Mouse (Mus musculus): ENCODE measurements around the gene Vps4b.

The Vps4b gene

DNA sequence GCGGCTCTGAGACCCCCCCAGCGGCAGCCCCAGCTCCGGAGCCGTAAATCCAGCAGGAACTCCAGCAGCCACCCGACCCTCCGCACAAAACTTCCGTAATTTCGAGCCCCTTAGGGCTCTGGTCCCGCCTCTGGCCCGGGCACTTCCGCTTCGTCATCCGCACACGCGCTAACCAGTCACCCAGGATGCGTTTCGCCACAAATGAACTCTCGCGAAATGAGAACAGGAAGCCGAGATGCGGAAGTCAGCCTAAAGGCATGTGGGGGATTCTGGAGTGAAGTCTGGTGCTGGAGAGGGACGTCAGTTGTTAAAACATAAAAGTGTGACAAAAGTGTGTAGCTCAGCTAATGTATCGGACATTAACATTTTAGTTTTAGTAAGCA is at the start of gene Vps4b:
TSS of gene Vps4b (minus strand) at position 187 of the 383 bp plus-strand sequence.
- DNase-seq (ENCODE audit: low spot score in 2 of 2): peak; percentile 84 to 92

GRCm38 (mm10) chr1:106828784-106829183 is 32.3 kb upstream of the Vps4b start:
- no peak for DNase-seq (ENCODE audit: low spot score in 2 of 2)

DNA sequence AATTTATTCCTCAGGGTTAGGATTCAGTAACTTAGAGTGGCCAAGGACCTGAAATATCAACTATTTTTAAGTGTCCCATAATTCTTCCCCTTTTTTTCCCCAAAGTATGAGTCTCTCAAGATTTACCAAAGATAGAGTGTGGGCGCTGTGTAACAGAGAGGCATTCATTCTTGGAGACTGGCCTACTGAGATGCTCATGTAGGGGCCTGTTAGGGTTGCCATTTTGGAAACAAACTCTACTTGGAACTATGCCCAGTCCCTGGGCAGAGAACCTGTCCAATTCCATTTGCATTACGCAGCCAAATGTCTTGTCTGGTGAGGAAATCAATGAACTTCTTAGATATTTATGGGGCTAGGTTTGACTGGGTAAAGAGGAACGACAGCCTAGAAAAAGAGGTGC is 25.8 kb upstream of the Vps4b start:
- peak in 1 of 2 experiments; percentile 29 for DNase-seq (ENCODE audit: low spot score in 2 of 2)

- DNase-seq (ENCODE audit: low spot score in 2 of 2): no peak
Measured at GRCm38 (mm10) chr1:106818323-106818722, 21.8 kb upstream of the Vps4b start.

GRCm38 (mm10) chr1:106816766-106817165 is 20.2 kb upstream of the Vps4b start:
- no peak for DNase-seq (ENCODE audit: low spot score in 2 of 2)

DNA sequence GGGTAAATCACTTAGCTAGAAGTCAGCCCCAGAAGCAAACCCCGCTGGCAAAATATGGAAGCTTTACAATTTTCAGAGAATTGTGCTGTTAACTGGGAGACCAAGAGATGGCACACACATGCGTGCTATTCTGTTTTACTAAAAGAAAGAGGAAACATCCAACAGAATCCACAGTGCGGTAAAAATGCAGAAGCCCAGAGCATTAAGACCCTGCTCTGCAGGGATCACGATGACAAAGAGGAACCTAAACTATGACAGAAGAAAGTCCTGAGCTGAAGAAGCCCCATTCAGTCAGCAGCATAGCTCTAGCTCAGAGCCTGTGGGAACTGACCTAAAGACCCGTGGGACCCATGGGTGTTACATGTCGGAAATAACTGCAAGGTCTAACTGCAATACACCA is 18.7 kb upstream of the Vps4b start:
- DNase-seq (ENCODE audit: low spot score in 2 of 2): no peak

DNA sequence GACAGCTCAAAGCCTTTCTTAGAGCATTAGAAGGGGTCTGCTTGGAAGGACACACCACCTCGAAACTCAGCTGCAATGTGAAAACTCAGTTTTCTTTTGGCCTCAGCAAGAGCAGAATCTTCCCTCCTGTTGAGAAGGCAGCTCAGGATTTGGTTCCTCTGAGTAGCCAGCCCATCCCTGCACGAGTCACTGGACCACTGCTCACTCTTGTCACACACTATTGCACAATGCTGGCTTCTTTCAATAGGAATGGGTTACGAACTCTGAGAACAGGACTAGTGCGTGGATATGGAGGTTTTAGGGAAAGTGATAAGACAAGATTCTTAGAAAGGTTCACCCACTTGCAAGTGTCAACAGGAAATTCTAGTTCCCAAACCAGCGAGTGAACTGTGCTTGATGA is 18.3 kb upstream of the Vps4b start:
- DNase-seq (ENCODE audit: low spot score in 2 of 2): no peak

- no peak for DNase-seq (ENCODE audit: low spot score in 2 of 2)
Measured at GRCm38 (mm10) chr1:106799931-106800330, 3.4 kb upstream of the Vps4b start.

- DNase-seq (ENCODE audit: low spot score in 2 of 2): peak; percentile 20 to 40
Measured at GRCm38 (mm10) chr1:106799406-106799805, 2.9 kb upstream of the Vps4b start.

DNA sequence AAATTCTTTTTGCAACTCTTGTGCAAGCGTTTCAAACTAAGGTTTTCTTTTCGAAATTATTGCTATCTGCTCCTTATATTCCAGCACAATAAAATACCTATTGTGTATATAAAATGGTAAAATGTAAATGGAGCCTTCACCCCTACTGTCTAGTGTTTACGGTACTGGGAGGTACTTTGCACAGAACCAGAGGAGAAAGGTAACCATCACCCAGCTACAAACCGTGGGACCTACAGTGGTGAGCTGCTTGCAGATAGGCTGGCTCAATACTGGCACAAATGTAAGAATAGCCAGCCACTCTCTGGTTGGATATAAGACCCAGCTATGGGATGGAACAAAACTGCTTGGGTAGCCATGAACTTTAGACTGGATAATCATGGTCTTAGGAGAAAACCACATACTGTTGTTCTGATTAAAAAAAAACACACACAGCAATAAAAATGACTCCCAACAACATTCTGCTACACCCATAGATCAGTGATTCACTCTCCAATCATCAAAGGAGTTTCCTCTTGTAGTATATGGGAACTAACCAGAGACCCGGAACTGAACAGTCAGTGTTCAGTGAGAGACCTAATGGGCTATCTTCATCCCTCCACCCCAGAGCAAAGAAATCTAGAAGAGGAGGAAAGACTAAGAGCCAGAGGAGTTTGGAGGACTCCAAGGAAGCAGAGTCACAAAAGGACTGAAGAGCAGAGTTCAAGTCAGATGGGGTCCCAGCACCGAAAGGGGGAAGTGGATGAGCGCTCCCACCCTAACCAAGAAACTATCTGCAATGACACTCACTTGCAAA is 655 bp upstream of the Vps4b start:
- no peak for DNase-seq (ENCODE audit: low spot score in 2 of 2)

DNA sequence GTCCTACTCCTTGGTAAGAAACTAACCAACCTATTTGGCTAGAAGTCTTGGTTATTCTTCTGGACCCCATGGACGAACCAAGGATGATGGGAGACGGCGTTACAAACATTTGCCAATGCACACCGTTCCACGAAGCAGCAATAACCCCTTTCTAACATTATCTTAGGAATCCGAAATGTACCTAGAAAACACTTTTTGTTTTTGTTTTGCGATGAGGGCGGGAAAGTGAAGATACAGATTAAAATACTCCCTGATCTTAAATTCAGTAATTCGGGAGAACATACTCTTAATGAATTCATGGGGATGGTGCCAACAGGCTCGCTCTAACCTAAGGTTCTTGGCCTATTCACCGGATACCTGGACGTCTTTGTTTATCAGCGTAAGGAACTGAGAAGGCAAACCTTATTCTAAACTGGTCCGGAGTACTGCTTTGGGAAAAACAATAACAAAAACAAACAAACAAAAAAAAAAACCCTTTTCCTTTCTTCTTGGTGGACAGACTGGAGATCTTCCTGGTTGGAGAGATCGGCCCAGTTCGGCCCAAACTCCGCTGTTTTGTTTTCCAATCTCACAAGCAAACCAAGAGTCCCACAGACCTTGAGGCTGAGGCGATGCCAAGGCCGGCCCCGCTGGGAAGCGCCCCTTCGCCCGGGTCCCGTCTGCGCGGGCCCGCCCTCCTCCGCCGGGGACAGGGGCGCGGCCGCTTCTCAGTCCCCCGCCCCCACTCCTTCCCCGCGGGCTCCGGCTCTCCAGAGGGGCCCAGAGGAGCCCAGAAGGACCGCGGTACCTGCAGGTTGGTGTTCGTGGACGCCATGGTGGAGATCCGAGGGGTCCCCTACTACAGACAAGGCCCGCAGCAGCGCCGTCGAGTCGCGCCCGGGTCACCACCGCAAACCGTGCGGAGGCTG is 640 bp downstream of the Vps4b start:
- peak in 1 of 2 experiments; percentile 47 for DNase-seq (ENCODE audit: low spot score in 2 of 2)

DNA sequence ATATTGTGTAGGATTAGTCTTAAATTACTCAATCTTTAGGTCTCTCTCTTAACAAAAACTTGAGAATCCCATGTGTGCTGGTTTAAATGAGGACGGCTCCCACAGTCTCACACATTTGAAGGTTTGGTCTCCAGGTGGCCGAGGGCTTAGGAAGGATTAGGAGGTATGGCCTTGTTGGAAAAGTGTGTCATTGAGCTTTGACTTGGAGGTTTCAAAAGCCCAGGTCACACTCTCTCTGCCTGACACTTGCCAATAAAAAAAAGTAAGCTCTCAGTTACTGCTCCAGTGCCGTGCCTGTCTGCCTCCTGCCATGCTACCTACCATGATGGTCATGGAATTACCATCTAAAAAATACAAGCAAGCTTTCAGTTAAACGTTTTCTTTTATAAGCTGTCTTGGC is 21.6 kb downstream of the Vps4b start:
- no peak for DNase-seq (ENCODE audit: low spot score in 2 of 2)

DNA sequence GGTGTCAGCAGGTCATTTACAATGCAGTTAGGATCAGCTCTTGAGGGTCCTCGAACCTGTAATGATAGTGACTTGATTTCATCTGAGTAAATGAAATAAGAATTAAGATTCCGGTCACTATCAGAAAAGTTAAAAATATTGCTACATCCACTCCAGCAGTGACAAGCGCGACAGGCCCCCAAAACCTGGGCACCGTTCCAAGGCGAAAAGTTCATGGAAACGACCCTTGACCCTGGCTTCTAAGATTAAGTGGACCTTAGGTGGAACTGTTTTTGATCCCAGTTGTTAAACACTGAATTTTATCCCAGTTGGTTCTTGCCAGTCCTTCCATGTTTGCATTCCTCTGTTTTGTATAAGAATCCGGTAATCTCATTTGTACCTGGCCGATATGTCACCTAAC is 22.4 kb downstream of the Vps4b start:
- DNase-seq (ENCODE audit: low spot score in 2 of 2): no peak

DNA sequence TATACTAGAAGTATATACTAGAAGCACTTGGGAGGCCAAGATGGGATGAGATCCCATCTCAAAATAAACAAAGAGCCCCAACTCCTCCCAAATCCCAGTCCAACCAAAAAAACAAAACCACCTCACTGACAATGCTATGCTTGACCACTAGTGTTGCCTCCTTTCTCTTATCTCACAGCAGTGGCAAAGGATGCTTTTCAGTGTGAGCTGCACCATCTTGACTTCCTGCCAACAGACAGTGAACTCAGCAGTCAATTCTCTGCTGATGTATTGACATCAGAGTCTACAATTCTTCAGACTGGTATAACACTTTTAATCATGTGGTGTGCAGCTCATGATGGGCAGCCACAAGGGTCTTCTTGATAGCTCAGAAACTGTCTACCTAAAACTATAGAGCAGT is 27.8 kb downstream of the Vps4b start:
- DNase-seq (ENCODE audit: low spot score in 2 of 2): no peak

DNA sequence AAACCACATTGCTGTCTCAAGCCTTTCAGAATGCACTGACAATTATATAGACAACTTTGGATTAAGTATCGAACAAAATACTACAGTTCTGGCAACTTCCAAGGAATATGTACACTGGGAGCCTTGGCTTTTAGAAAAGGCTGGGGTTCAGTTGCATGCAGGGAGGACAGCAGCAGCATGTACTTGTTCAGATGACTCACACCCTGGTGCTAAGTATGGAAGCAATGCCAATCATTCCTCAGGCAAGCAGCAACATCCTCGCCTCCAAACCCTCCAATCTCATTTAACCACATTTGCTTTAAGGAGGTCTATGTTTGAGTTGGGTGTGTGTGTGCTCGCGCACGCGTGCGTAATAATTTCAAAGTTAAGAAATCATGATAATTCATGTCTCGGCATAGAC is 30.8 kb downstream of the Vps4b start:
- no peak for DNase-seq (ENCODE audit: low spot score in 2 of 2)

GRCm38 (mm10) chr1:106764846-106765245 is 31.7 kb downstream of the Vps4b start:
- no peak for DNase-seq (ENCODE audit: low spot score in 2 of 2)

DNA sequence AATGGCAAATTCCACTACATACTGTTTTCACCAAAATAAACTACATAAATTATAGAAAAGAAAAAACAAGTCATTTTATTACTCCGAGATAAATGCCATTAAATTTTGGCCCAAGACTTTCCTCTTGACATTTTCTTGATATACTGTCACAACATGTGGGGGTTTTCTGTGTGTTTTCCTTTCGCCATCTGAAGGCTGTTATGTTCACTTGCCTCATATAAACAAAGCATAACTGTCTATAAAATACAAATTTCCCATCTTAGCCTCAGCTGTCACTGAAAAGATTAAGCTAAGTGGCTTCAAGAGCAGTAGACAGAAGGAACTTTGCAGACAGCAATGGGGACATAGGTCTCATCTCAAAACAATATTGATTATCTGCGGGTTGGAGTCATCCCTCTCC is 32.2 kb downstream of the Vps4b start:
- DNase-seq (ENCODE audit: low spot score in 2 of 2): no peak

DNA sequence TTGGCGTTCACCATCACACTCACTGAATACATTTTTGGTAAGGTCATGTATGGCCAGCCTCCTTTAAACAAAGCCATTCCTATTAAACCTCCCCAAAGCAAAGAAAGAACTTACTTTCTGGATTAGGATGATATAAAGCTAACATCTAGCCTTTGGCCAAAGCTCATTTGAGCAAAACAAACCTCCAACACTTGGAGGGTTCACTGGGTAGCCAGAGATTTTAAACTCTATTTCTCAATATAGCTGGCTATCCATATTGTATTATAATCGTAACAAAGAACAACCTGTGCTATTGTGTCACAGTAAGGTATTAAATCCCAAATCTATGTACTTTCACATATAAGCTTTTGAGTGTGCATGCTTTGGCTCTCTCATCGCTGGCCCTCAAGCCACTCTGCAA is 35.8 kb downstream of the Vps4b start:
- DNase-seq (ENCODE audit: low spot score in 2 of 2): no peak

DNA sequence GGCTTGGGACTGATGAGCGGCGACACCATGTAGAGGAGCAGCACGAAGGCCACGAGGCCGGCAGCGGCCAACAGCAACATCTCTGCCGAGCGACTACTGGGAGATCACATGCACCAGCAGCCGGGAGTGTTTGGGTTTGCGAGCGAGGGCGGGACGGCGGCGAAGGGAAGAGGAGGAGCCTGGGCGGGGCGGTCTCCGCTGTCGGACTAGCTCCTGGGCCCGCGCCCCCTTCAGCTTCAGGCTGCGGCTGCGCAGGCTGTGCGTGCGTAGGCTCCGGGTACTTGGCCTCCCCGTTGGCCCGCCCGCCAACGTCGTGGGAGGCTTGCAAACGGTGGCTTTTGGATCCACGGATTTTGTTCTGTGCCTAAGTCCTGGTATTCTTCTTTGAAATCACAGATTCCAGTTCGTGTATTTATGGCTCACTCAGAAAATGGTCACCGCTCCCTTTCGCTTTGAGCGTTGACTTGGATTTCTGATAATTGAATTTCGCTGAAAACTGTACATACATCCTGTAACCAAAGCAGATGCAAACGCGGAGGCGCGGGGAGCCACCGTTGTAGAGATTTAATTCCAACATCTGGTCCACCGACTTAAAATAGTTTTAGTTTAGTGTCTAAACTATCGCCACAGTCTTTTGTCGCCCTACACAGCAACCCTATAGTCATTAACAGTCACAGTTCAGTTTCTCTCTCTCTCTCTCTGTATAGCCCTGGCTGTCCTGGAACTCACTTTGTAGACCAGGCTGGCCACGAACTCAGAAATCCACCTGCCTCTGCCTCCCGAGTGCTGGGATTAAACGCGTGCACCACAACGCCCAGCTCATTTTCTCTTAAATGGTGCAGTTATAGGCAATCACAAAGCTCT is 36.7 kb downstream of the Vps4b start, which contains the start of gene Kdsr:
TSS of gene Kdsr (minus strand) at position 156 of the 864 bp plus-strand sequence.
- peak; percentile 94 to 97 for DNase-seq (ENCODE audit: low spot score in 2 of 2)

DNA sequence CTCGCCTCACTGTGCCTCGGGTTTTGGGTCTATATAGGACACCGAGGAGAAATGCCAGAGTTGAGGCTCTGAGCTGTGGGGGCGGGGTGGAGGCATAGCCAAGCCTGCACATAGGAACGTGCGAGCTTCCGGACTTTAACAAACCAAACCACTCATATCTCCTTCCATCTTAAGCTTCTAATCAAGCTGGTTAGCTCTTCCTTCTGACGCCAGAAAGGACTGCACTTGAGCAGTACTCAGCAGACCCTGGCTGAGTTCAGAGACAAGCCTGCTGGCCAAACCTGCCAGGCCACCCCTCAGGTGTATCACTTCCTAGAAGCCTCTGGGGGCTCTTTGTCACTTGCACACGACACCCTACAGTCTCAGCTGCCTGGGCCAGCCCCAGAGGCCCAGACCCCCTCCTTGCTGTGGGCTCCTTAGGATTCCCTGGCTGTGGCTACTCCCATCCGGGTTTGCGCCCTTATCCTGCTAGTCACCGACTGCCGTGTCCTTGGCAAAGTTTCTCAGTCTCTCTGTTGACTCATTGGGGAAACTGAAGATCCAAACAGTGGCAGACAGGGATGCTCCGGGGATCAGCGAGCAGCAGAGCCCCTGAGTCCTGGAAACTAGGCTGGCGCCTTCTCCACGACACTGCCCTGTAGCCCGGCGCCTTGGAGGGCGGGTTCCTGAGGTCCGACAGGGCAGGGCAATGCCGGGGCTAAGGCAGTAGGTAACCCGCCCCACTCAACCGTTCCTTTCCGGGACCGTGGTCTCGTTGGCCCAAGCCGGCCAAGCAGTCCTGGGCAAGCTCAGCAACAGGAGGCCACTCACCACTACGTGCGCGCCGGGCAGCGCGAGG is 37.6 kb downstream of the Vps4b start:
- DNase-seq (ENCODE audit: low spot score in 2 of 2): peak in 1 of 2 experiments; percentile 43

DNA sequence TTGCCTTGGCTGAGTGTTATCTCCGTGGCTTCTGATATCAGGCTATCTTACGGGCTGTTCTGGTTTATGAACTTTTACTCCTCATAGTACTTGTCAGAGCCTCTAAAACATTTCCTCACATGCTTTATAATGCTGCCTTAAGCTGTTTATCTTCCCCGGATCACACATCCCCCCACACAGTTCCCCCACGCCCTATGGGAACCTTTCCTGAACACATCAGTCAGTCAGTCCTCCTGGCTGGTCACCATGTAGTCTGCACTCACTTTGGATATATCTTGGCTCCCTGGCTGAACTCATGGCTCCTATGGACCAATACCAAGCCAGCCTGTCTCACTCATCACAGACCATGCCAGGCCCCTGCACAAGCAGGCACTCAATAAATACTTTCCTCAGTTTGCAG is 39.9 kb downstream of the Vps4b start:
- peak in 1 of 2 experiments; percentile 20 for DNase-seq (ENCODE audit: low spot score in 2 of 2)

All from urinary bladder, postnatal 36 days (tissue).